Mouse (Mus musculus) layer of hippocampus, adult 8-10 months (tissue): ENCODE measurements at regions not wholly inside any gene's neighbourhood (a gene's known extent, or its start where the extent isn't known, plus 50 kb on each side); places are given as distances from the start of the nearest gene placed in this dataset.
A peak's percentile ranks its signal among the peaks of the same experiment; 100 is the strongest.

Experiments used
- DNase-seq, 2 experiments: peaks; one replicate each; pipeline ENCODE4 v3.0.0; 2022; ENCODE audit warnings: low spot score in 2 of 2

GRCm38 (mm10) chr5:118316310-118317017 lies 71.4 kb downstream of the 2410131K14Rik start:
- no peak for DNase-seq

- no peak for DNase-seq
Measured at GRCm38 (mm10) chr5:118318073-118318472, 73.0 kb downstream of the 2410131K14Rik start.

- DNase-seq, result no peak
Measured at GRCm38 (mm10) chr5:118318883-118319282, 73.9 kb downstream of the 2410131K14Rik start.

GRCm38 (mm10) chr5:118321719-118322455 lies 76.9 kb downstream of the 2410131K14Rik start:
- DNase-seq, result no peak

- no peak for DNase-seq
Measured at GRCm38 (mm10) chr5:118323151-118323550, 78.1 kb downstream of the 2410131K14Rik start.

- peak; percentile 54 to 66 for DNase-seq
Measured at GRCm38 (mm10) chr5:118326837-118327541, 82.0 kb downstream of the 2410131K14Rik start.

- no peak for DNase-seq
Measured at GRCm38 (mm10) chr5:118327961-118328712, 83.1 kb downstream of the 2410131K14Rik start.

GRCm38 (mm10) chr5:118329143-118329542 lies 84.1 kb downstream of the 2410131K14Rik start:
- DNase-seq, result no peak

GRCm38 (mm10) chr5:118331286-118331607 lies 86.2 kb downstream of the 2410131K14Rik start:
- DNase-seq, result peak; percentile 67 to 74

GRCm38 (mm10) chr5:118331608-118332394 lies 86.8 kb downstream of the 2410131K14Rik start:
- peak; percentile 62 to 81 for DNase-seq

- DNase-seq, result no peak
Measured at GRCm38 (mm10) chr5:118334054-118334453, 89.0 kb downstream of the 2410131K14Rik start.

- DNase-seq, result no peak
Measured at GRCm38 (mm10) chr5:118338186-118338585, 93.2 kb downstream of the 2410131K14Rik start.

- DNase-seq, result no peak
Measured at GRCm38 (mm10) chr5:118339676-118340661, 94.9 kb downstream of the 2410131K14Rik start.

GRCm38 (mm10) chr5:118343444-118344320 lies 98.7 kb downstream of the 2410131K14Rik start:
- DNase-seq, result peak in 1 of 2 experiments; percentile 37

- no peak for DNase-seq
Measured at GRCm38 (mm10) chr5:118345226-118345625, 100.2 kb downstream of the 2410131K14Rik start.

- DNase-seq, result no peak
Measured at GRCm38 (mm10) chr5:118349057-118349456, 104.0 kb downstream of the 2410131K14Rik start.

- DNase-seq, result no peak
Measured at GRCm38 (mm10) chr5:118351301-118351700, 106.3 kb downstream of the 2410131K14Rik start.

- DNase-seq, result no peak
Measured at GRCm38 (mm10) chr5:118352142-118352541, 107.1 kb downstream of the 2410131K14Rik start.
